Mouse (Mus musculus): ENCODE results near the gene Satb2. TPM values are rescaled to one million over a fixed set of nuclear protein-coding genes. Genes with fewer than 3 reads are reported as not detected.

The Satb2 gene
- polyA plus RNA-seq, 1 experiment = 2.0 TPM

DNA sequence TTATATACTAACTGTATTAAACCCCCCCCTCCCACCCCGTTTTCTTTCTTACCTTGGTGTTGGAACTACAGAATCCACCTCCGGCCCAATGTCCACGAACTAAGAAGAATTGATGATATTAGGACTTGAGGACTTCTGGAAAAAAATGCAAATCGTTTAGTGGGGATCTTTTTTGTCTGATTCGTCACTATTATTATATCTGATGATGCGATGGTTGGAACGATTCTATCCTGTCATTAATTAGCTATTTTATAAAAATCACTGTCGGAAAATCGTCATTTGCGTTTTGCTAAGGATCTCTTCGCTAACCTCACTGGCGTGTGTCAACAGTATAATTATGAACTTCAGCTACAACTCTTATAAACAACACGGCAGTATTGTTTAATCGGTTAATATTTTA lies 4.3 kb downstream of the Satb2 start:
- TF ChIP-seq CTCF (IDR thresholded peaks at IDR 0.05; ENCODE audit: low read depth, low read length) (no peak), POLR2A (IDR thresholded peaks at IDR 0.05; ENCODE audit: borderline replicate concordance, low read depth, low read length) (no peak)
- H3K4me3 ChIP-seq (ENCODE audit: insufficient read depth, low read length) = no peak overlapping the region
- no peak overlapping the region for H3K27ac ChIP-seq (ENCODE audit: insufficient read depth, low read depth, low read length)
- H3K4me1 ChIP-seq (ENCODE audit: control insufficient read depth, insufficient read depth, low read length) = peaks cover 2% of the 10 kb centered on the region; the same call in 1 of the 2 replicates

DNA sequence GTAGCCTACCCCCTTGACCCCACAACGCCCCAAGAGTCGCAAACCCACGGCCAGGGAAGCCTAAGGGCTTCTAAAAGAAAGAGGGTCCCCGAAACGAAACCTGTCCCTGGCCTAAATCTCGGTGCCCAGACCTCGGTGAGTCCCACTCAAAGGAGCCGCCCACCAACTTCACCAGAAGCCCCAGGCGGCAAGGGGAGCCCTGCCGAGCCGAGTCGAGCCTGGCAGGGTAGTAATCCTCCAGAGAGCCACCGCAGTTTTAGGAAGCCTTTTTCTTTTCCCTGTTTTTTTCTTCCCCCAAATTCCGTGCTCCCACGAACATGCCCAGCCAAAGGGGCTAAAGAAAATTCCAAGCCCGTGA lies 4.9 kb downstream of the Satb2 start:
- peaks cover 2% of the 10 kb centered on the region; the same call in 1 of the 2 replicates for H3K4me1 ChIP-seq (ENCODE audit: control insufficient read depth, insufficient read depth, low read length)
- peak overlapping the region; percentile 92 for H3K4me3 ChIP-seq (ENCODE audit: insufficient read depth, low read length)
- H3K27ac ChIP-seq (ENCODE audit: insufficient read depth, low read depth, low read length) = peak overlapping the region; percentile 4; the same call in 1 of the 2 replicates
- no peak for TF ChIP-seq POLR2A (IDR thresholded peaks at IDR 0.05; ENCODE audit: borderline replicate concordance, low read depth, low read length)
- TF ChIP-seq CTCF (IDR thresholded peaks at IDR 0.05; ENCODE audit: low read depth, low read length) = no peak

DNA sequence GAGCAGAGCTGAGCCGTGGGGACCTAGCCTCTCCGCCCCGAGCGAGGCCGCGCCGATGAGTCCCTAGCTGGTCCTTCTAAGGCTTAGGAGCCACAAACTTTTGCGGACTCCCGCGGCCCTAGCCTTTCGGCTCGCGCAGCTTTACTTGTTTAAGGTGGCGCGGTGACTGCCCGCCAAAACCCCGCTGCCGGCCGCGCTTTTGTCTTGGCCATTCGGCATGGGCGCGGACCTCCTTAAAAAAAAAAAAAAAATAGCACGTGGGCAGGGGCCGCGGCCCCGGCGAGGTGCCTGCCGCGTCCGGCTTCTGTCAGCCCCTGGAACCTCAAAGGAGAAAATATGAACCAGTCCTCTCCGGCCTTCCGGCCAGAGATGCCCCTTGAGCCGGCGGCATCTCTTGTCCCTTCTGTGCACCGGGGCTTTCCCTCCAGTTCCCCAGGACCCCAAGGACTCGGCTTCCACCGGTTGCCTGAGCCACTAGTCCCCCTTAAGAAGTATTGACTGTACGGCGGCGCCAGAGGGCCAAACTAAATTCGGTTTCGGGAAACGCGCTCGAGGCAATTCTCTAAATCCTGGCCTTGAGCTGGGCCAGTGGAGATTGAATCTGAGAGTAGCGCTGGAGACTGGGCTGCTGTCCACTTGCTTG lies 5.4 kb downstream of the Satb2 start:
- Histone ChIP-seq H3K4me3 (ENCODE audit: insufficient read depth, low read length) (peak overlapping the region; percentile 92), H3K4me1 (ENCODE audit: control insufficient read depth, insufficient read depth, low read length) (peaks cover 2% of the 10 kb centered on the region; the same call in 1 of the 2 replicates), H3K27ac (ENCODE audit: insufficient read depth, low read depth, low read length) (peak overlapping the region; percentile 70)
- TF ChIP-seq CTCF (IDR thresholded peaks at IDR 0.05; ENCODE audit: low read depth, low read length) = no peak
- TF ChIP-seq POLR2A (IDR thresholded peaks at IDR 0.05; ENCODE audit: borderline replicate concordance, low read depth, low read length) = no peak

DNA sequence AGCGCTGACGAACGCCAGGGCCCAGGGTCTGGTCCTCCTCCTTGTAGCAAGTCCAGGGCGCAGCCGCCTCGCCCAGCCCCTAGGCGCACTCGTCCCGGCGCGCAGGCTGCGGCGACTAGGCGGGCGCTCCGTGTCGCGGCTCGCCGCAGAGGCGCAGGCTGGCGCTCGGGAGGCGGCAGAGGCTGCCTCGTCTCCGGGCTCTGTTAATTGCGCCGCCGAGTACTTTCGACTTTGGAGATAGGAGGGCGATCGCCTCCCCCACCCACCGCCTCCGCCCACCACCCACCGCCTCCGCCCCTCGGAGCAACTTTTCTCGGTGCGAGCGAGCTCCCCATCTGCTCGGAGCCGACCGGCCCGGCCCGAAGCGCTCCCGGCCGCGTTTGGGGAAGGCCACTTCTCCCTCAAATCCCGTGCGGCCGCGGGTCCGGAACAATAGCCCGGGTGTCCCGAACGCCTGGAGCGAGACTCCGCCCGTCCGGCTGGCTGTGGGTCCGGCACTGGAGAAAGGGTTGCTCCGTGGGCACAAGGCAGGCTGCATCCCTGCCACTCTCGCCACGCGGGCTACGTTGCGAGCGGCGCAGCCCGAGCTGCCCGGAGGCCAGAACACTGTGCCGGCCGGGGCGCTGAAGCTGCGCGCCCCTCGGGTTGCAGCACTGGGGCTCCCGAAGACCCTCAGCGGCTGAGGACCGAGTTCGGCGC lies 6.0 kb downstream of the Satb2 start:
- Histone ChIP-seq H3K27ac (ENCODE audit: insufficient read depth, low read depth, low read length) (peak overlapping the region; percentile 70), H3K4me3 (ENCODE audit: insufficient read depth, low read length) (peak overlapping the region; percentile 92), H3K4me1 (ENCODE audit: control insufficient read depth, insufficient read depth, low read length) (peaks cover 2% of the 10 kb centered on the region; the same call in 1 of the 2 replicates)
- TF ChIP-seq POLR2A (IDR thresholded peaks at IDR 0.05; ENCODE audit: borderline replicate concordance, low read depth, low read length) = no peak
- no peak for TF ChIP-seq CTCF (IDR thresholded peaks at IDR 0.05; ENCODE audit: low read depth, low read length)

DNA sequence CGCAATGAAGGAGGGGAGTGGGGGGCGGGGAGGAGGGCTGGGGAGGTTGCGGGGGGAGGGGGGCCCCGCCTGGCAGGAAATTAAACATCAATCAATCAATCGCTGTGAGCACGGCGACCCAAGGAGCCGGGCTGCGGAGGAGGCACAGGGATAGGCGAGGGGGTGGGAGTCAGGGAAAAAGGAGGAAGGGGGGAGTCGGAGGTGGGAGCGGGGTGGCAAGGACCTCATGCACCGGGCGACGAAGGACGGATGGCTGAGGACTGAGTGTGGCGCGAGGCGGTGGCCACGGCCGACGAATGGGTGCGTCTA lies 6.6 kb downstream of the Satb2 start:
- H3K27ac ChIP-seq (ENCODE audit: insufficient read depth, low read depth, low read length) = no peak overlapping the region

DNA sequence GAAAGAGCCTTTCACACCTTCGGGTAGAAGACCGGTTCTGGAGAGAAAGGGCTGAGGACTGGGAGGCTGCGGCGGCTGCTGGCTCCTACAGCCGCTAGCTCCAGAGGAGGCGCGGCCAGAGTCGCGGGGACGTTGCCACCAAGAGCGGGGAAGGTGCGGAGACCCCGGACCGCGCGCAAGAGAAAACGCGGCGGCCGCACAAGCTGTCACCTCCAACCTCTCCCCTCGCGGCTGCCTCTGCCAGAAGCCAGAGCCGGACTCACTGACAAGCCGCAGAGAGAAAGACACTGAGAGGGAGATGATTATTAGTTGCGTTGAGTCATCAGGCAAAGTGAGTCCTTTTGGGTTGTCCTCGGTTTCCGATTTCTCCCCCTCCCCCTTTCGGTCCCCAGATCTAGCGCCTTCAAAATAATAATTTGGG lies 7.0 kb downstream of the Satb2 start:
- TF ChIP-seq CTCF (IDR thresholded peaks at IDR 0.05; ENCODE audit: low read depth, low read length) (no peak), POLR2A (IDR thresholded peaks at IDR 0.05; ENCODE audit: borderline replicate concordance, low read depth, low read length) (no peak)
- H3K4me3 ChIP-seq (ENCODE audit: insufficient read depth, low read length) = peak overlapping the region; percentile 92
- no peak overlapping the region for H3K27ac ChIP-seq (ENCODE audit: insufficient read depth, low read depth, low read length)
- peaks cover 2% of the 10 kb centered on the region; the same call in 1 of the 2 replicates for H3K4me1 ChIP-seq (ENCODE audit: control insufficient read depth, insufficient read depth, low read length)

More for the DNA sequence above, 6.6 kb downstream of the Satb2 start:
- TF ChIP-seq CTCF (IDR thresholded peaks at IDR 0.05; ENCODE audit: low read depth, low read length) (no peak), POLR2A (IDR thresholded peaks at IDR 0.05; ENCODE audit: borderline replicate concordance, low read depth, low read length) (no peak)
- Histone ChIP-seq H3K4me1 (ENCODE audit: control insufficient read depth, insufficient read depth, low read length) (peaks cover 2% of the 10 kb centered on the region; the same call in 1 of the 2 replicates), H3K4me3 (ENCODE audit: insufficient read depth, low read length) (peak overlapping the region; percentile 92)

DNA sequence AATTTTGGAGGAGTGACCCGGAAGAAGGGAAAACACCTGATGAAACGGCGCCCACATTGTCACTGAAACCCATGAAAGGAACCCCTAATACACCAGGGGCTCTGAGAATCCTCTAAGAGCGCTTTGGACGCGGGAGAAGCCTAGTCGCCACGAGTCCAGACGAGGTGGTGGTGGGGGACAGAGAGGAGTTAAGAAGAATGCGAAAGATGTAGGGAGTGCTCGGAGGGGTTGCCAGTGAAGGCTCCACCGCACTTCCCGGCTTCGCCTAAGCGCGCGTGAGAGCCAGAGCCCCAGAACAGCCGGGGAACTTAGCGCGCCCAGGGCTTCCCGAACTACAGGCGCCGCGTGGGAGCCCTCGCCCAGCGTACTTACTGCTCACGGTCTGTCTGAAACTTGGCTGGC lies 7.7 kb downstream of the Satb2 start:
- Histone ChIP-seq H3K4me1 (ENCODE audit: control insufficient read depth, insufficient read depth, low read length) (peaks cover 2% of the 10 kb centered on the region; the same call in 1 of the 2 replicates), H3K4me3 (ENCODE audit: insufficient read depth, low read length) (peak overlapping the region; percentile 92)

DNA sequence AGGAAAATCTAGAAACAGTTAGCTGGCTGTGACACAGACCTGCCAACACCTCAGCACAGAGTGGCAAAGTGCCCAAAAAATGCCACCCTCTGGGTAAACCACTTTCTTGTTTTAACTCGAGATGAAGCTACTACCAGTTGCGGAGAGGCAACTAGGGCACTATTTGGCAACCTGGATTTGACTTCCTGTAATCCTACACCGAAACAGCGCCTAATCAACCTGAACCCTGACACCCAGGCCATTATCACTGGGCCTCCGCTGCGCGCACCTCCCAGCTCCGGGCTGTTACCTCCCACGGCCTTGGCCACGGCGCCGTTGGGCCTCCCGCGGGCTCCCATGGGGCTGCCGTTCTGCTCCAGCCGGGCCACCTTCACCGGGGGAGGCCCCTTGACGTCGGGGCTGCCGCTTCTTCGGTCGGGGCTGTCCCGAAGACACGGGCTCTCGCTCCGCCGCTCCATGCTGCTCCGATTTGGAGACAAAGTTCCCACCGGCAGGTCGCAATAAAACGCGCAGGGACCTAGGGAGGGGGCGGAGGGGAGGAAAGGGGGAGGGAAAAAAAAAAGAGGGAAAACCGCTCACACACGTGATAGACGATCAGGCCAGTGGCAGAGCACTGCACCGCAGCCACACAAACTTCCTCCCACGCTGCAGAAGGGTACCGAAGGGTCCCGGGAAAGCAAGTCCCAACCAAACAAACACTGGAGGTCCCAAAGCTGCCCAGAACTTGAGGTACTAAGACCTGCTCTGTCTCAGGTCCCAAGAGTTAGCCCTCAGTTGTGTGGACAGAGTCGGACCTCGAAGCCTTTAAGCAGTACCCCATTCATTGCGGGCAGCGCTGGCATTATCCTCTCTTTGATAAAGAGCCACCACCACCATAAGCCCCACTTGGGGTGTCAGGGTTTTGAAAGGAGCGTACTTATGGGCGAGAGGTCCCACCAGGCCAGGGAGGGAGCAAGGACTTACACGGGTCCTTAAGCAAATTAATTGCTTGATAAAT lies 8.8 kb downstream of the Satb2 start:
- TF ChIP-seq CTCF (IDR thresholded peaks at IDR 0.05; ENCODE audit: low read depth, low read length) = no peak
- H3K4me3 ChIP-seq (ENCODE audit: insufficient read depth, low read length) = no peak overlapping the region
- H3K27ac ChIP-seq (ENCODE audit: insufficient read depth, low read depth, low read length) = no peak overlapping the region
- peaks cover 2% of the 10 kb centered on the region; the same call in 1 of the 2 replicates for H3K4me1 ChIP-seq (ENCODE audit: control insufficient read depth, insufficient read depth, low read length)

More for the DNA sequence above, 7.7 kb downstream of the Satb2 start:
- H3K27ac ChIP-seq (ENCODE audit: insufficient read depth, low read depth, low read length) = no peak overlapping the region
- TF ChIP-seq POLR2A (IDR thresholded peaks at IDR 0.05; ENCODE audit: borderline replicate concordance, low read depth, low read length) (no peak), CTCF (IDR thresholded peaks at IDR 0.05; ENCODE audit: low read depth, low read length) (no peak)

DNA sequence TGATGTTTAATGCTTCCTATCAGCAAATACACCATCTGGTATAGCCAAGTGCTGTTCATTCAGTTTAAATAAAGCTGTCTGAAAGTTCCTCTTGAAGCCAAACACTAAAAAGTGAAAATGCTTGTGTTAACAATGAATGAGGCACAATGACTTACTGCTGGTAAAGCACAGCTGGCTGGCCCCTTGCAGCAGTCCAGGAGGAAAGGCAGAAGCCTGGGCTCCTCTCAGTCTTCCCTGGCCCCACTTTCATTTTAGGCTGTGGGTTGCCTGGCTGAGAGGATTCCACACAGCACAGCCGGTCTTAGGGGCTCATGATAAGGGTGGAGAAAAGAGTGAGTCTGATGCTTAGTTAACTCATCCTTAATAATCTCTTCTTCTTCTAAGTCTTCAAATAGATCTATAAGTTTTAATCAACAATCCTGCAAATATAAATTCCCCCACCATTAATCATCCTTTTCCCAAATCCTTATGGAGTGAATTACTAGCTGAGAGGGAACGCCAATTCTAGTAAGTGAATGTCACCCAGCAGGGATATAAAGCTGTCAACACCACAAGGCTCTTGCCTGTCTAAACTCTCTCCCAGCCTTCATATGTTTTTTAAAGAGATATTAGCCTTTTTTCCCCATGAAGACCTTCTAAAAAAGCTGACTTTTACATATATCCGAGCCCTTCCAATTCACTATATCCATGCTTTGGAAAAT lies 12.4 kb downstream of the Satb2 start:
- Histone ChIP-seq H3K4me3 (ENCODE audit: insufficient read depth, low read length) (no peak overlapping the region), H3K27ac (ENCODE audit: insufficient read depth, low read depth, low read length) (no peak overlapping the region), H3K4me1 (ENCODE audit: control insufficient read depth, insufficient read depth, low read length) (peaks cover 3% of the 10 kb centered on the region; the same call in 1 of the 2 replicates)
- TF ChIP-seq POLR2A (IDR thresholded peaks at IDR 0.05; ENCODE audit: borderline replicate concordance, low read depth, low read length) (no peak), CTCF (IDR thresholded peaks at IDR 0.05; ENCODE audit: low read depth, low read length) (no peak)

All from bone marrow macrophage, adult 2 months (primary cell).